Mouse (Mus musculus): Measurements from ENCODE around the gene Eif2d. TPM values are rescaled to one million over a fixed set of nuclear protein-coding genes. Genes with fewer than 3 reads are reported as not detected.

Gene Eif2d
- polyA plus RNA-seq, 1 experiment: 41.9 TPM

- H3K36me3 ChIP-seq (ENCODE audit: control insufficient read depth, insufficient read depth, low read length): 0 out of 2 replicates have a peak, but pooled peaks cover 3% of the 10 kb centered on the region
- H3K27me3 ChIP-seq (ENCODE audit: control insufficient read depth, insufficient read depth, low read length): no peaks in the 10 kb centered on the region
- TF ChIP-seq POLR2A (IDR thresholded peaks at IDR 0.05; ENCODE audit: control insufficient read depth, extremely low read depth, insufficient read depth, low read length, poor library complexity): no peak
- no peak for TF ChIP-seq CTCF (IDR thresholded peaks at IDR 0.05; ENCODE audit: borderline replicate concordance, control insufficient read depth, extremely low read depth, insufficient read depth, low read length, poor library complexity)
- H3K4me3 ChIP-seq (ENCODE audit: control insufficient read depth, insufficient read depth, low read length): peak overlapping the region; percentile 92
- peaks cover 59% of the 10 kb centered on the region for H3K4me1 ChIP-seq (replicated peaks; ENCODE audit: control insufficient read depth, insufficient read depth, low read length)
- WGBS: 6% methylated on average over 9 of the region's 9 CpGs
- peak overlapping the region; percentile 97 for H3K27ac ChIP-seq (ENCODE audit: control insufficient read depth, insufficient read depth, low read length)
- peak; percentile 42 for DNase-seq
These were observed 45.5 kb downstream of the Eif2d start for GRCm38 (mm10) chr1:131198417-131198960.

GRCm38 (mm10) chr1:131199118-131199821, 46.3 kb downstream of the Eif2d start:
- Histone ChIP-seq H3K4me1 (replicated peaks; ENCODE audit: control insufficient read depth, insufficient read depth, low read length) (peaks cover 63% of the 10 kb centered on the region), H3K27ac (ENCODE audit: control insufficient read depth, insufficient read depth, low read length) (peak overlapping the region; percentile 97), H3K4me3 (ENCODE audit: control insufficient read depth, insufficient read depth, low read length) (peak overlapping the region; percentile 92), H3K27me3 (ENCODE audit: control insufficient read depth, insufficient read depth, low read length) (no peaks in the 10 kb centered on the region), H3K36me3 (ENCODE audit: control insufficient read depth, insufficient read depth, low read length) (0 out of 2 replicates have a peak, but pooled peaks cover 3% of the 10 kb centered on the region)
- no peak for TF ChIP-seq POLR2A (IDR thresholded peaks at IDR 0.05; ENCODE audit: control insufficient read depth, extremely low read depth, insufficient read depth, low read length, poor library complexity)
- TF ChIP-seq CTCF (IDR thresholded peaks at IDR 0.05; ENCODE audit: borderline replicate concordance, control insufficient read depth, extremely low read depth, insufficient read depth, low read length, poor library complexity): no peak
- DNase-seq: peak; percentile 57
- WGBS: 4% methylated on average over 18 of the region's 18 CpGs

- Histone ChIP-seq H3K27ac (ENCODE audit: control insufficient read depth, insufficient read depth, low read length) (peak overlapping the region; percentile 97), H3K4me1 (replicated peaks; ENCODE audit: control insufficient read depth, insufficient read depth, low read length) (peaks cover 66% of the 10 kb centered on the region), H3K27me3 (ENCODE audit: control insufficient read depth, insufficient read depth, low read length) (no peaks in the 10 kb centered on the region), H3K36me3 (ENCODE audit: control insufficient read depth, insufficient read depth, low read length) (0 out of 2 replicates have a peak, but pooled peaks cover 3% of the 10 kb centered on the region), H3K4me3 (ENCODE audit: control insufficient read depth, insufficient read depth, low read length) (peak overlapping the region; percentile 92)
- peak; percentile 98 for DNase-seq
- TF ChIP-seq CTCF (IDR thresholded peaks at IDR 0.05; ENCODE audit: borderline replicate concordance, control insufficient read depth, extremely low read depth, insufficient read depth, low read length, poor library complexity) (peak; percentile 76; the same call in 1 of the 2 replicates), POLR2A (IDR thresholded peaks at IDR 0.05; ENCODE audit: control insufficient read depth, extremely low read depth, insufficient read depth, low read length, poor library complexity) (peak; percentile 90)
- WGBS: 5% methylated on average over 12 of the region's 12 CpGs
These were observed 47.0 kb downstream of the Eif2d start for GRCm38 (mm10) chr1:131199976-131200375.

- Histone ChIP-seq H3K36me3 (ENCODE audit: control insufficient read depth, insufficient read depth, low read length) (0 out of 2 replicates have a peak, but pooled peaks cover 2% of the 10 kb centered on the region), H3K4me1 (replicated peaks; ENCODE audit: control insufficient read depth, insufficient read depth, low read length) (peaks cover 71% of the 10 kb centered on the region), H3K27me3 (ENCODE audit: control insufficient read depth, insufficient read depth, low read length) (no peaks in the 10 kb centered on the region), H3K27ac (ENCODE audit: control insufficient read depth, insufficient read depth, low read length) (peak overlapping the region; percentile 84), H3K4me3 (ENCODE audit: control insufficient read depth, insufficient read depth, low read length) (no peak overlapping the region)
- DNase-seq: no peak
- WGBS: 33% methylated on average over 10 of the region's 10 CpGs
- TF ChIP-seq CTCF (IDR thresholded peaks at IDR 0.05; ENCODE audit: borderline replicate concordance, control insufficient read depth, extremely low read depth, insufficient read depth, low read length, poor library complexity): no peak
- no peak for TF ChIP-seq POLR2A (IDR thresholded peaks at IDR 0.05; ENCODE audit: control insufficient read depth, extremely low read depth, insufficient read depth, low read length, poor library complexity)
These were observed 47.6 kb downstream of the Eif2d start for GRCm38 (mm10) chr1:131200588-131200987.

GRCm38 (mm10) chr1:131201391-131201790, 48.4 kb downstream of the Eif2d start:
- peaks cover 67% of the 10 kb centered on the region for H3K4me1 ChIP-seq (replicated peaks; ENCODE audit: control insufficient read depth, insufficient read depth, low read length)
- DNase-seq: no peak

GRCm38 (mm10) chr1:131204461-131204860, 51.5 kb downstream of the Eif2d start:
- 9% methylated on average over 8 of the region's 8 CpGs for WGBS
- DNase-seq: peak; percentile 62
- Histone ChIP-seq H3K36me3 (ENCODE audit: control insufficient read depth, insufficient read depth, low read length) (no peaks in the 10 kb centered on the region), H3K27me3 (ENCODE audit: control insufficient read depth, insufficient read depth, low read length) (no peaks in the 10 kb centered on the region), H3K27ac (ENCODE audit: control insufficient read depth, insufficient read depth, low read length) (peak overlapping the region; percentile 76), H3K4me1 (replicated peaks; ENCODE audit: control insufficient read depth, insufficient read depth, low read length) (peaks cover 45% of the 10 kb centered on the region), H3K4me3 (ENCODE audit: control insufficient read depth, insufficient read depth, low read length) (no peak overlapping the region)
- TF ChIP-seq CTCF (IDR thresholded peaks at IDR 0.05; ENCODE audit: borderline replicate concordance, control insufficient read depth, extremely low read depth, insufficient read depth, low read length, poor library complexity): no peak
- TF ChIP-seq POLR2A (IDR thresholded peaks at IDR 0.05; ENCODE audit: control insufficient read depth, extremely low read depth, insufficient read depth, low read length, poor library complexity): no peak

More at GRCm38 (mm10) chr1:131201391-131201790, 48.4 kb downstream of the Eif2d start:
- no peak overlapping the region for H3K4me3 ChIP-seq (ENCODE audit: control insufficient read depth, insufficient read depth, low read length)
- H3K27me3 ChIP-seq (ENCODE audit: control insufficient read depth, insufficient read depth, low read length): no peaks in the 10 kb centered on the region
- TF ChIP-seq CTCF (IDR thresholded peaks at IDR 0.05; ENCODE audit: borderline replicate concordance, control insufficient read depth, extremely low read depth, insufficient read depth, low read length, poor library complexity) (no peak), POLR2A (IDR thresholded peaks at IDR 0.05; ENCODE audit: control insufficient read depth, extremely low read depth, insufficient read depth, low read length, poor library complexity) (no peak)
- WGBS: 66% methylated on average over 4 of the region's 4 CpGs
- H3K27ac ChIP-seq (ENCODE audit: control insufficient read depth, insufficient read depth, low read length): peak overlapping the region; percentile 84; the same call in 1 of the 2 replicates
- H3K36me3 ChIP-seq (ENCODE audit: control insufficient read depth, insufficient read depth, low read length): no peaks in the 10 kb centered on the region
